Mouse (Mus musculus) embryo, embryonic 9.5 days (tissue): ENCODE measurements around the gene Utp18.

Experiments used
- DNase-seq: peaks from one replicate; pipeline ENCODE4 v3.0.0-alpha.2; 2017; ENCODE audit errors: extremely low spot score

Gene Utp18

DNA sequence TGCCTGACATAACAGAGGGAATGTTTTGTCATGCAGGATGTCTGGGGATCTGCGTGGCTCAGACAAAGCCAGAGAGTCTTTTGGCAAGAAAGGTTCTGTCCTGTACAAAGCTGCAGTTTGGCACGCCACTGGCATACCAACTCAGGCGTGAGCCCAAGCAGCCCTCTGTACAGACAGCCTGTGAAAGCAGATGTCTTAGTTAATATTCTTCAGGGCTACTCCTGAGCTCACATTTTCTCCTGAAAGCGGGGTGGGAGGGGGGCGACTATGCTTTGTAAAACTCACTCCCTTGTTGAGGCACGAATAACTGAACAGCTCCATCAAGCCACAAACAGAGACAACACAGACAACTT lies 56.3 kb downstream of the Utp18 start:
- no peak for DNase-seq

DNA sequence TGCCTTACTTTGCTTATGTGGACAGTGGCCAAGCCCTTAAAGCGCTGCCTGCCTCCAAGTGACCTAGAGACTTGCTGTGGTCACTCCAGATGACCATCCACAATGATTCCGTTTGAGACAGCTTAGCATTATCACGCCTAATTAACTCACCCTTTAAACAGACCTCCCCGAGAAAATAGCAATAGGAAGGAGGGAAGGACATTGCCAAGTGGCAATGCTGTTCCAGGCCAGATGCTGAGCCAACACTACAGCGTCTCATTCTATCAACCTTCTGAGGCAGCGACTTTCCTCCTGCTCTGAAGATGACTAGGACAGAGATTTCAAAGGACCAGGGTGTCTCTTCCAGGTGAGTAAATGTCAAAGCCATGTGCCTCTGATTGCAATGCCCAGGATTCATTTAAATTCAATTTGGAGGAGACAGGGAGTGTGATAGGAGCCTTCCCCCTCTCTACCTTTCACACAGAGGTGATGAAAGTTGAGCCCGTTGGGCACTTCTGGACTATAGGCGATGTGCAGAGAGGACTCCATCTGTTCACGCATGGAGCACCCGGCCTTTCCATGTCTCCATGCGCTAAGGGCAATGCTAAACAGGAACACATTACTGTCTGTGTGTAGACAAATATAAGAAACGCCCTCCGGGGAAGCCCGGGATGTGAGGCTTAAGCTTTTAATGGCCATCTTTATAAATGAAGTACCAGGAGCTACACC lies 56.8 kb downstream of the Utp18 start:
- no peak for DNase-seq

DNA sequence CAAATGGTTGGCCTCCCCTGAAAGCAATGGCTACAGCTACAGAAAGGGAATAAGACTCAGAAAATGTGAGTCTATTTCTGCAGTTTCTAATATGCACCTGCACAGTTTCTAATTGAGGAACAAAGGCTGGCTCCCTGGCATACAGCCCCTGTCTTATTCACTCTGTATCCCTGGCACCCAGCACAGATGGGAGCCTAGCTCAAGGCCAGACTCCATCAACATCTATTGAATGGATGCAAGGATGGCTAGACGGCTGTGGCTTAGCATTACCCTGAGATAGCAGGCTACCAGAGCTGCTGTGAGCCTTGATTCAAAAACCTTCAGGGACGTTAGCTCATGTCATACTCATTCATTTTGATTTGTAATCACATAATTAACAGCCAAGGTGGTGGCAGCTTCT lies 63.3 kb downstream of the Utp18 start:
- DNase-seq: no peak

DNA sequence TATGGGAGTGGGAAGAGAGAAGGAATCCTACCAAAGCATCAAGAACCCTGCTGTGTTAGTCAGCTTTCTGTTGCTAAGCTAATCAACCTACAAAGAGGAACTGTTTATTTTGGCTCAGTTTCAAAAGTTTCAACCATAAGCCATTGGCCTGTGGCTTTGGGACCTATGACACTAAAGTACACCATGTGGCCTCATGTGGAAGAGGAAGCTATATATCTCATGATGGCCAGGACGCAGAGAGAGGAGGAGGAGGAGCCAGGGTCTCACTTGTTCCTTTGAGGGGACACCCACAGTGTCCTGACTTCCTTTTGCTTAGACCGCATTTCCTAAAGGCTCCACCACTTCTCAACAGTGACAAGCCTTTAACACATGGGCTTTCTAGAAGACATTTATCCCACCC lies 64.0 kb downstream of the Utp18 start:
- DNase-seq: no peak

DNA sequence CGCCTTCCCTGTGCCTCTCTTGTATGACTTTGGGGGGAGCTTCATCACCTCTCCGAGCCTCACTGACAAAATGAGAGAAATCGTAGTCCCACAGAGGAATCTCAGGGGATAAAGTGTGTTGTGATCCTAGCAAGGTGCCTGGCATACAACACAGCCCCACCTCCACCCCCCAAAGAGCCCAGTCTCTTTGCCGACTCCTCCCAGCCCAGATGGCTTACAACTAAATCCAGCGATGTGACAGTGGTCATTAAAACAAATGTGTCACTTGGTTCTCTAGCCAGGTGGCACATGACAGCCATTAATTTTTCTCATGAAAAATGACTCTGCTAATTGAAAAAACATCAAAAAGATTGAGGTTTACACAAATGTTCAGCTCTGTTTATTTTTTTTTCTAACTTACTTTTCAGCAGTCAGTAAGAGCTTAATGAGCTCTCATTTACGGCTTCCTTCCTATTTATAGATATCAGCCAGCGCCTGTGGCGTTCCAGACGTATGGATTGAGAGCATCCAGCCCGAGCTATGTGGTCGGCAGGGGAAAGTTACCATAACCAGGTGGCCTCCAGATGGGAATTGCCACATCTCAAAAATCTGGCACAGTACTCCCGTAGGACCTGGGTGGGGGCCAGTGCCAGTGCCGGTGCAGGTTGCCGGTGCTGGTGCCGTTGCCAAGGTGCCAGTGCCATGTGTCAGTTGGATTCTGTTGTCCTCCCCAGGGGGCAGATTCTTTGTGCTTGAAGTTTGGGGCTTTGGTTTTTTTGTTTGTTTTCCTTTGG lies 67.4 kb downstream of the Utp18 start:
- no peak for DNase-seq

DNA sequence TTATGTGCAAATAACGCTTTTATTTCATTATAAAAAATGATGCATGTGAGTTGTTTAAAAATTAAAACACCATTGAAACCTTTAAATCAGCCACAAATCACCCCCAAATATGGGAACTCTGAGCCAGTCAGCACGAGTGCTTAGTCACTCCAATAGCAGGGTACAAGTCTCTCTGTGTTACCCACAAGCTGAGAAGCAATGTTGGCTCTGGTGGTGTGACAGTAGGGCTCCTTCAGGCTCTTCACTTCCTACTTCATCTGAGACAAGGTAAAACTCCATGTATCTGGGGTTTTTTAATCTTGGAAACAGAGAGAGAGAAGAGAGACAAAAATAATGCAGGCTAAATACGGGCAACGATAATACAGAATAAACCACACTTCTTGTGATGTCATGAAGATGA lies 72.6 kb downstream of the Utp18 start:
- DNase-seq: no peak

DNA sequence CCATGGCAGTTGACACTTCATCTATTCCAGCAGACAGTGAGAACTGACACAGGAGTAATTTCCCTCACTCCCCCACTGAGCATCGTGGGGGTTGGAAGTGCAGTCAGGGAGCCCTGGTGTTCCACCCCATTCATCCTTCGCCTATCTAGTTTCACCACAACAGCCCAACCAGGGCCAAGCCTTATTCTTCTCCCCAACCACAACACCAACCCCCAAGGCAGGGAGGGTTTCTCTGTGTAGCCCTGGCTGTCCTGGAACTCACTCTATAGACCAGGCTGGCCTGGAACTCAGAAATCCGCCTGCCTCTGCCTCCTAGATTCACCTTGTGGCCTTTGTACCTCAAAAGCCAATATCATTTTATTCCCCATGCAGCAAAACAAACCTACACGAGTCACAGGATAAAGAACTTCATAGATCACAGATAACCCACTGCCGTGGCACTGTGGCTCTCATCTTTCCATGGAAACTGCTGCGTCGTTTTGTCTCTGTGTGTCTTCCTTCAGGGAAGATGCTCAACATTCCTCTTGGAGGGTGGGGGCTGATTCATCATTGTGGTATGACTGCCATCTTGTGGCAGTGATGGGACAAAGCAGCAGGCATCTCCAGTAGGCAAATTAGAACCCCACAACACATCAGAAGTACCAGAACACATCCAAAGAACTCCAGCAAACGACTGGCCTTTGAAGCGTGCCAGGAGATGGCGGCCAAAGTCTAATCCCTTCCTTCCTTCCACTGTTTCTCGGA lies 73.3 kb downstream of the Utp18 start:
- DNase-seq: peak; percentile 54
